ENCODE assay signal across 8 mouse cellular contexts in the genomic region with DNA sequence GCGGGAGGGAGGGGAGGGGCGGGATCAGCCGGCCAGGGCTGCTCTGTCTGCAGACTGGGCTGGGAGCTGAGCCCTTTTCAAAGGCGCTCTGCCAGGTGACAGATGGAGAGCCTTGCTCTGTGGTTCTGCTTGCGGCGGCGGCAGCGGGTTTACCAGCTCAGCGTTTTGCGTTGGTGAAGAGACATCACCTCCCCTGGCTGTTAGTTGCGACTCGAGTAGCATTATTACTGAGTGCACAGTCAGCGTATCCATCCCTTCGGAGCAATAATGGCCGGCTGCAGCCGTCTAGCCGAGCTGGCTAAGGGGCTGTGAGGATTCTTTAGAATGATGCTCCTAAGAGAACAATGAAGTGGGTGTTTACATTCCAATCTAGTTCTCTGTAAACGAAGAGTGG. TPM values are rescaled to one million over a fixed set of nuclear protein-coding genes. Genes with fewer than 3 reads are reported as not detected.
DNase-seq lines count a peak whose midpoint lies in the region; ATAC-seq and TF ChIP-seq lines count a peak whose summit lies in the region.

No protein-coding gene starts in this region.

- DNase-seq in CD4-positive helper T cell, adult 2 months (ENCODE audit: low read depth, low spot score): peak; percentile 11
- DNase-seq in brain, embryonic 18.5 days (ENCODE audit: low read depth, low spot score): peak; percentile 72
- DNase-seq in heart, postnatal 10 days: peak; percentile 70 to 73
- peak; percentile 78 to 81 for DNase-seq in layer of hippocampus, postnatal 10 days (ENCODE audit: low spot score in 2 of 2)
- peak; percentile 55 for DNase-seq in lung, postnatal 0 days (ENCODE audit: low spot score)
- peak; percentile 89 for DNase-seq in retina, postnatal 1 day

- ATAC-seq in forebrain, embryonic 12.5 days (ENCODE audit: low FRiP score): peak; percentile 84
- peak; percentile 72 for ATAC-seq in lung, postnatal 0 days
- ATAC-seq in monocyte, adult 5-6 weeks (replicated peaks; ENCODE audit: insufficient number of reproducible peaks, low FRiP score, low TSS enrichment, poor library complexity, severe bottlenecking): no peak

- no peaks in the 10 kb centered on the region; the same call in 1 of the 2 replicates for H3K27me3 ChIP-seq in forebrain, embryonic 12.5 days
- H3K27me3 ChIP-seq in lung, postnatal 0 days (replicated peaks; ENCODE audit: insufficient read depth, low read length): no peaks in the 10 kb centered on the region

- H3K36me3 ChIP-seq in forebrain, embryonic 12.5 days (replicated peaks): no peaks in the 10 kb centered on the region
- H3K36me3 ChIP-seq in lung, postnatal 0 days (ENCODE audit: insufficient read depth, low read length): no peaks in the 10 kb centered on the region

- no peak for TF ChIP-seq EP300 in lung, postnatal 0 days (IDR thresholded peaks at IDR 0.05)

- H3K4me2 ChIP-seq in forebrain, embryonic 12.5 days: peak overlapping the region; percentile 66
- H3K4me2 ChIP-seq in lung, postnatal 0 days (replicated peaks; ENCODE audit: low read depth, low read length): peak overlapping the region; percentile 70

- peaks cover 43% of the 10 kb centered on the region for H3K4me1 ChIP-seq in forebrain, embryonic 12.5 days
- H3K4me1 ChIP-seq in lung, postnatal 0 days (ENCODE audit: insufficient read depth, low read depth, low read length): no peaks in the 10 kb centered on the region; the same call in 1 of the 2 replicates

- peak overlapping the region; percentile 61 for H3K9ac ChIP-seq in forebrain, embryonic 12.5 days
- H3K9ac ChIP-seq in lung, postnatal 0 days (replicated peaks; ENCODE audit: low read depth): no peak overlapping the region

- intact Hi-C loops in heart, postnatal 10 days (cut with DNase I): no loop called here

- no peaks in the 10 kb centered on the region for H3K9me3 ChIP-seq in forebrain, embryonic 12.5 days
- H3K9me3 ChIP-seq in lung, postnatal 0 days (ENCODE audit: low read length): no peaks in the 10 kb centered on the region

- no peak for TF ChIP-seq CTCF in lung, postnatal 0 days (IDR thresholded peaks at IDR 0.05)

- H3K27ac ChIP-seq in forebrain, embryonic 12.5 days: peak overlapping the region; percentile 98
- H3K27ac ChIP-seq in lung, postnatal 0 days (ENCODE audit: low read length): no peak overlapping the region

- WGBS in forebrain, embryonic 12.5 days: under 1% methylated on average over 18 of the region's 18 CpGs
- under 1% methylated on average over 17 of the region's 18 CpGs for WGBS in lung, postnatal 0 days

- H3K4me3 ChIP-seq in forebrain, embryonic 12.5 days (replicated peaks): peak overlapping the region; percentile 40
- H3K4me3 ChIP-seq in lung, postnatal 0 days (ENCODE audit: low read depth, low read length): peak overlapping the region; percentile 25

RNA-seq across cellular contexts. Expression of gene Tex26, which starts 0.7 kb away (rescaled TPM):
- 2.0 and 2.9 TPM in 2 replicates for polyA plus RNA-seq in forebrain, embryonic 12.5 days (2016; fragmentation: Nextera tagmentation; extraction: Ambion mirVana)
- total RNA-seq in heart, postnatal 10 days (2021): not detected
- total RNA-seq in layer of hippocampus, postnatal 10 days (2021): under 1 TPM; 0.50 to 0.69 TPM
- 3.0 and 4.9 TPM in 2 replicates for polyA plus RNA-seq in lung, postnatal 0 days (2015; fragmentation: Nextera tagmentation; extraction: Ambion mirVana)
- total RNA-seq in monocyte, adult 5-6 weeks (2017): not detected in 3 replicates

RNA-seq across cellular contexts. Expression of gene Medag, which starts 28.6 kb away (rescaled TPM):
- polyA plus RNA-seq in forebrain, embryonic 12.5 days (2016; fragmentation: Nextera tagmentation; extraction: Ambion mirVana): 1.2 and 1.3 TPM in 2 replicates
- total RNA-seq in heart, postnatal 10 days (2021): 10 to 100 TPM; 18.3 to 22.4 TPM
- total RNA-seq in layer of hippocampus, postnatal 10 days (2021): 1 to 10 TPM in 1 of 2 experiments, under 1 TPM in 1; 0.78 to 1.3 TPM
- 2.0 and 2.3 TPM in 2 replicates for polyA plus RNA-seq in lung, postnatal 0 days (2015; fragmentation: Nextera tagmentation; extraction: Ambion mirVana)
- not detected in 3 replicates for total RNA-seq in monocyte, adult 5-6 weeks (2017)

Comparison
In these comparisons a context has a peak if more than half of its experiments do, and no peak if none do; other contexts are left out.
1. DNase-seq: peak in every context shown above with its lines; median percentile 89 in retina, postnatal 1 day; 80 in layer of hippocampus, postnatal 10 days; 72 in brain, embryonic 18.5 days; 72 in heart, postnatal 10 days; 55 in lung, postnatal 0 days; 11 in CD4-positive helper T cell, adult 2 months.
2. RNA of gene Medag, which starts 28.6 kb away (total RNA-seq): 18.3 to 22.4 TPM in heart, postnatal 10 days; 0.78 to 1.3 TPM in layer of hippocampus, postnatal 10 days and not detected in monocyte, adult 5-6 weeks; every median in the first group is over 4 times any median in the second.